Mouse (Mus musculus): Measurements from ENCODE around the gene Olfr186. TPM values are rescaled to one million over a fixed set of nuclear protein-coding genes. Genes with fewer than 3 reads are reported as not detected.
"Not testable (repeated sequence)": the region's sequence is repeated elsewhere in the genome, so short reads cannot be mapped to it uniquely, and the experiment has no call there.

The Olfr186 gene
- not detected for total RNA-seq (2021)

DNA sequence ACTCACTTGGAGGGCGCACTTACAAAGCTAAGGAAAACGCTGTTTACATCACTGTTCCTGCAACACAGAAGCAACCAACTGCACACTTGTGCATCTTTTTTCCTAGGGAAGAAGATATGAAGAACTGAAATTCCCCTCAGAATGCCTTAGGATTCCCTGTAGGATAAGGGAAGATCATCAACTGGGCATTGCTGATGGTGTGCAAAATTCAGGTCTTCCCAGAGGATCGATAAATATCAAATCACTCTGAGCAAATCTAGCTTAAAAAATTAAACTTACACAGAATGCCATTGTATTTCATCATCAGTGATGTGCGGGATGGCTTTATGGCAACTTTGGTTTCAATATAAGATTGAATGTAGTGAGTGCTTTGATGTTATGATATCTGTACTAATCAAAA is at the start of gene Olfr186:
Olfr186 (minus strand) TSS at position 101 of the 400 bp plus-strand sequence.
- DNase-seq, result no peak

DNA sequence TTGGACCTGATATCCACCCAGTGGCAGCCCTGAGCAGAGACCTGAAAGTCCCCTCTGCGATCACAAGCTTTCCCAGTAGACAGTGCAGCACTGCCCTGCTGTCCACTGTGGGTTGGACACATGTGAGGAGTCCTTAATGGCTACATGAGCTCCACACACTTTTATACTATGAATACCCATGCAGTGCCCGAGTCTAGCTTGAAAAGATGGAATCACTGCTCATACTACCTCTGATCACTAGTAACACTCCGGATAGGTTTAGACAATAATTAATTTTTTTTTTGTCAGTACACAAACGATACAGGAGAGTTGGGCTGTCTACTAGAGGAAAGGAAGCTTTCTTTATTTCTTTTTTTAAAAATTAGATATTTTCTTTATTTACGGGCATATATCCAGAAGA is 47.8 kb upstream of the Olfr186 start, which contains the start of gene Olfr190:
Olfr190 (minus strand) TSS at position 101 of the 400 bp plus-strand sequence.
- no peak for DNase-seq

DNA sequence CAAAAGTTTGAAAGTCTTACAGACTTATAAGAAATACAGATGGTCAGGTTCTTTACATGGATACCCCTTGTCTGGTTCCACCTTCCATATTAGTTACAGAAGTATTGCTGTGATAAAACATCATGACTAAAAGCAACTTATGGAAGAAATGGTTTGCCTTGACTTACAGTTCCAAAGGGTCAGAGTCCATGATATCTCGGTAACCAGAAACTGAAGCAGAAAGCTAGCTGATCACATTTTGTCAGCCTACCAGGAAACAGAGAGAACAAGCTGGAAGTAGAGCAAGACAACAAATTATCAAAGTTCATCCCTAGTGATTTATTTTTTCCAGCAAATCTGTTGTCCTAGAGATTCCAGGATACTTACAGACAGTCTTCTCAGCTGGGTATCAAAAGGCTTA is 43.4 kb upstream of the Olfr186 start:
- no peak for DNase-seq

DNA sequence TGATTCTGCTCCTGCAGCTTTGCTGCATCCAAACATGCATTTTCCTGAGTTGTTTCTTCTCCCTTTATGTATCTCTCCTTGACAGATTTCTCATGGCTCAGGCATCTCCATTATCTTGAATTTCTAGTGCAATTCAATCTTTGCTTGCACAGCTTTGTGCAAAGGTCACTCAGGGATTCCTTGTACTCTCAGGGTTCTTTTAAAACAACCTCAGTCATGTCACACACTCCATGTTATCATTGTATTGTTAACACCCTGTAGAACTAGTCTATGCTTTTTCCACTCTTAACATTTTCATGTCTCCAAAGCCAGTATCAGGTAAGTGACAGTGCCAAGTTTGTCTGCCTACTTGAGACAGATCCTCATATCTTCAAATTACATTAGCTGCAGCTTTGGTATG is 41.7 kb upstream of the Olfr186 start:
- no peak for DNase-seq

DNA sequence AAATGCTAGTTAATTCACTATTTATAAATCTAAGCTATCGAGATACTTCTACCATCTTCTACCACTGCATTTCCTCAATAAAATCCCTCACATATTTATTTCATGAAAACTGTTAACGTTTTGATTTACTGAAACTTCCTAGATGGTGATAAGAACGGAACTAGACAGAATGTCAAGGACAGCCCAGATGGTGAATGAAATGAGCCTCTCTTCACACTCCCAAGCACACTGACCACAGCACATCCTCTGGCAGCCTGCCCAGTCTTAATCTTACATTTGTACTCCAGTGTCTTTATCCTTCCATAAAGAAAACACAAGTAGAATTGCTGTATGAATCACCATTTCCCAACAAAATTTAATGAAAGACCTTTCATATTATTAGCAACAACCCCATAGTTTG is 32.3 kb upstream of the Olfr186 start:
- DNase-seq, result not testable (repeated sequence)

DNA sequence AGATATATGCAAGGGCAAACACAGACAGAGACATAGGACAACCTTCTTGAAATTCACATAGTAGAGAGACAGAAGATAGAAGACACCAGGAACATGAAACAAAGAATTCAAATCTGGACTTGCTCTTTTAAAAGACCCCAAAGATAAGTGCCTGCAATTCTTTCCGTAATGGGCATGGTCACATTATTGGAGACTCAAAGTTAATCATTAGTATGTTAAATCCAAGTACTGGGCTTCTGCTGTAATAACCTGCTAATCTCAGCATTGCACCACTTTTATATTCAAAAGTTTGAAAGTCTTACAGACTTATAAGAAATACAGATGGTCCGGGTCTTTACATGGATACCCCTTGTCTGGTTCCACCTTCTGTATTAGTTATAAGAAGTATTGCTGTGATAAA is 19.2 kb upstream of the Olfr186 start:
- DNase-seq, result not testable (repeated sequence)

DNA sequence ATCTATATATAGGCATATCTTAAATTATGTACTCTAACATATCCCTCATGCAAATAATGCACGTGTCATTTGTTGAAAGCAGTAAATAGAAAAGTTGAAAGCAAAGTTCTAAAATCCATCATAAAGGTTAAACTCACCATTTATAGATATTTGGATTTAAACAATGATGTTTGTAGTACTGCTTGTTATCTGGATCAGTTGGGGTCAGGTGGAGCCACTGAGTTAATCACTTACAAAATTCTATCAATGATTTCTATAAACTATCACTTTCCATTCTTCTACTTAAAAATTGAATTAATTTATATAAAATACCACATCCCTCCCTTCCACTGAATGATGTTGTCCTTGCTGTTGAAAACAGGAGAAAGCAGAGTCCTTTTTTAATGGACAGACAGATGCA is 18.8 kb upstream of the Olfr186 start:
- no peak for DNase-seq

DNA sequence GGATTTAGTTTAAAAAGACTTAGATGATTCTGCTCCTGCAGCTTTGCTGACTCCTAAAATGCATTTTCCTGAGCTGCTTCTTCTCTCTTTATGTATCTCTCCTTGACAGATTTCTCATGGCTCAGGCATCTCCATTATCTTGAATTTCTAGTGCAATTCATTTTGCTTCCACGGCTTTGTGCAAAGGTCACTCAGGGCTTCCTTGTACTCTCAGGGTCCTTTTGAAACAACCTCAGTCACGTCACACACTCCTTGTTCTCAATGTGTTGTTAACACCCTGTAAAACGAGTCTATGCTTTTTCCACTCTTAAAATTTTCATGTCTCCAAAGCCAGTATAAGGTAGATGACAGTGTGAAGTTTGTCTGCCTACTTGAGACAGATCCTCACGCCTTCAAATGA is 17.5 kb upstream of the Olfr186 start:
- no peak for DNase-seq

DNA sequence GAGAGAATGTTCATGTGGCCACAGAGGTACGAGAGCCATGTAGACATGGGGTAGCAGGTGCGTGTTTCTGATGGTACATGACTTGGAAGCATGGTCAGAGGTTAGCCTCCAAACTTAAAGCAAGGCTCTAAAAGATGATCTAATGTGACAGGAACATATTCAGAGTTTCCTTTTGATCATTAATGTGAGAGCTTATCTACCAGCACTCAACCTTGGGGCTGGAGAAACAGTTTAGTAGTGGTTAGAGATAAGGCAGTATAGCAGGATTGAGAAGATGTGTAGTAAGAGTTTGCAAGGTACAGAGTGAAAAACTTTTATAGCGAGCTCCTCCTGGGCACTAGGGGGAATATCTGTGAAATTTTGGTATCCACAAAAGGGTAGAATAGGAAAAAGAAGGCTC is 15.7 kb upstream of the Olfr186 start:
- no peak for DNase-seq

DNA sequence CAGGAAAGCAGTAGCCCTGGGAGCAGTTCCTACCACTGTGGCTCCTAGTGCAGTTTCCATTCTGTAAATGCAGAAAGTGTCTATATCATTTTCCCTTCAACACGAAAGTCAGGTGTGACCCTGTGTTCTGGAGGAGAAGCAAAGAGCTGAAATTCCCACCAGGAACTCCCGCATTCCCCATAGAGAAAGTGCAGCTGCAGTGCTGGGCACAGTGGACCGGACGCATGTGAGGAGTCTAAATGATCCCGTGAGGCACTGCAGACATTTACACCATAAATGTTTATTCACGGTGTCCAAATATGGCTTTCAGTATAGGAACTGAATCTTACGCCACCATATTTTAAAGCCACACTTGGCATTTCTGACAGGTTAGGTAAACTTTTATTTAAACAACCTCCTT is 9.6 kb upstream of the Olfr186 start, which contains the start of gene Olfr187:
Olfr187 (minus strand) TSS at position 58 of the 400 bp plus-strand sequence.
- no peak for DNase-seq

DNA sequence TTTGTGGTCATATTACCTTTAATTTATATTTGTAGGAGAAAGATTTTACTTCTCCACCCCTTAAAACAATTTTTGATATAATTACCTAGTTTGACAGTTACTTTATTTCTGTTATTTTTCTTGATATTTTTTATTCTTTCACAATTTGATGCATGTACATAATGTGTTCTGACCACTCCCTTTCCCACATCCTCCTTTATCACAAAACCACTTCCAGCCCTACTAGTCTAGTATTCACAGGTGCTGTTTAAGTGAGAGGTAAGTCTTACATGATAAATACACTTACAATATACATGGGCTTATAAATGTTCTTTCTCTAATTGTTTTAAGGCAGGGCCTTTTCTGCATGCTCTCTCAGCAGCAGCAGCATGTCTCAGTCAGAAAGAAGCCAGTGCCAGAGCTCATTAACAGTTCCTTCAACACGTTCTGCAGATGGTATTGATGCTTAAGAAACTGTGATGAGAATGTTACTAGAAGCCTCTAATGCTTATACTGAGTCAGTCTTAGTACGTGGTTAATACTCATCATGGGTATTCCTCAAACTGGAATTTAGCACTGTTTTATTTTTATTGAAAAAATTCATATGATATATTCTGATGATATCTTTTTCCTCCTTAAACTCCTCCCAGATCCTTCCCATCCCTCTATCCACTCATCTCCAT is 16.6 kb downstream of the Olfr186 start:
- DNase-seq, result no peak

DNA sequence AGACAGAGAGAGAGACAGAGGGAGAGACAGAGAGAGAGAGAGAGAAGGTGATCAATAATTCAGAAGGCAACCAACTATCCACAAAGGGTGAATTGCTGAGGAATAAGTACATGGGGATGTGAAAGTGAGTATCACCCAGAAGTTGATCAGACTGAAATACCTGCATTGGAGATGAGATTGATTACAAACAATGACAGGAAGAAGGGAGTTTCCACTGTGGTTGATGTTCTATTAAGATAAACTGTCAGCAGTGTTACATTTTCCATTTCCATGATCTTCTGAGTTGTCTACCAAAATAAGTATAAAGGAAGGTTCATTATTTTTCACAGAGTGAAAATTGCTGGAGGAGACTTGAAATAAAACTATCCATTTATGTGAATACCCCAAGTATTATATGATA is 22.9 kb downstream of the Olfr186 start:
- DNase-seq, result no peak

DNA sequence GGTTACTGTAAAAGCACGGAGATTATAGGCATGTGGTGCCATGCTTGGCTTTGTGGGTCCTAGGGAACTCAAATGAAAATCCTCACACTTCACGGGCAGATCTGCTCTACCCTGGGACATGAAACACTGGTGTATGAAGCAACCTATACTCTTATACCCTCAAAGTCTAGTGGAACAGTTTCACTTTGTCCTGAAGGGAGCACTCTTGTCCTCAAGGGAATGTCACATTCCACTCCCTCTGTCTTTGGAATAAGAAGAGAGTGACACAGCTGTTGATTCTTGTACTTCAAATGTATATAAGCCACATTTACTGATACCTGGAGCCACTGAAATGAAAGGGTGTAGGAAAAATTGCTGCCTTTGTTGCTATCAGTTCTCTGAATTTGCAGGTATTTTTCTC is 35.0 kb downstream of the Olfr186 start, which contains the start of gene Olfr183:
Olfr183 (plus strand) TSS at position 301 of the 400 bp plus-strand sequence.
- no peak for DNase-seq

Other genes starting within 250 kb of the Olfr186 start
- not detected for gene Olfr173, start 230.0 kb downstream of the Olfr186 start, total RNA-seq (2021)
- not detected for gene Olfr175-ps1, start 203.5 kb downstream of the Olfr186 start, total RNA-seq (2021)
- not detected for gene Olfr177, start 155.5 kb downstream of the Olfr186 start, total RNA-seq (2021)
- gene Olfr178, start 138.2 kb downstream of the Olfr186 start, total RNA-seq (2021), result not detected
- gene Olfr181, start 101.5 kb downstream of the Olfr186 start, total RNA-seq (2021), result not detected
- not detected for gene Olfr180, start 100.9 kb downstream of the Olfr186 start, total RNA-seq (2021)
- not detected for gene Olfr183, start 34.9 kb downstream of the Olfr186 start, total RNA-seq (2021)
- not detected for gene Olfr187, start 9.5 kb upstream of the Olfr186 start, total RNA-seq (2021)
- gene Olfr190, start 47.7 kb upstream of the Olfr186 start, total RNA-seq (2021), result not detected
- not detected for gene Olfr191, start 59.5 kb upstream of the Olfr186 start, total RNA-seq (2021)
- not detected for gene Olfr193, start 81.6 kb upstream of the Olfr186 start, total RNA-seq (2021)
- gene Olfr194, start 90.8 kb upstream of the Olfr186 start, total RNA-seq (2021), result not detected
- gene Olfr195, start 116.8 kb upstream of the Olfr186 start, total RNA-seq (2021), result not detected
- not detected for gene Olfr196, start 140.2 kb upstream of the Olfr186 start, total RNA-seq (2021)
- not detected for gene Olfr198, start 173.2 kb upstream of the Olfr186 start, total RNA-seq (2021)
- gene Olfr199, start 189.5 kb upstream of the Olfr186 start, total RNA-seq (2021), result not detected
- gene Olfr201, start 242.3 kb upstream of the Olfr186 start, total RNA-seq (2021), result not detected